Mouse (Mus musculus): ENCODE data around the gene Slc4a1. TPM values are rescaled to one million over a fixed set of nuclear protein-coding genes. Genes with fewer than 3 reads are reported as not detected.
A peak's percentile ranks its signal among the peaks of the same experiment; 100 is the strongest.

Gene Slc4a1
- polyA plus RNA-seq, 1 experiment from 2014 or later = 4.2 TPM

DNA sequence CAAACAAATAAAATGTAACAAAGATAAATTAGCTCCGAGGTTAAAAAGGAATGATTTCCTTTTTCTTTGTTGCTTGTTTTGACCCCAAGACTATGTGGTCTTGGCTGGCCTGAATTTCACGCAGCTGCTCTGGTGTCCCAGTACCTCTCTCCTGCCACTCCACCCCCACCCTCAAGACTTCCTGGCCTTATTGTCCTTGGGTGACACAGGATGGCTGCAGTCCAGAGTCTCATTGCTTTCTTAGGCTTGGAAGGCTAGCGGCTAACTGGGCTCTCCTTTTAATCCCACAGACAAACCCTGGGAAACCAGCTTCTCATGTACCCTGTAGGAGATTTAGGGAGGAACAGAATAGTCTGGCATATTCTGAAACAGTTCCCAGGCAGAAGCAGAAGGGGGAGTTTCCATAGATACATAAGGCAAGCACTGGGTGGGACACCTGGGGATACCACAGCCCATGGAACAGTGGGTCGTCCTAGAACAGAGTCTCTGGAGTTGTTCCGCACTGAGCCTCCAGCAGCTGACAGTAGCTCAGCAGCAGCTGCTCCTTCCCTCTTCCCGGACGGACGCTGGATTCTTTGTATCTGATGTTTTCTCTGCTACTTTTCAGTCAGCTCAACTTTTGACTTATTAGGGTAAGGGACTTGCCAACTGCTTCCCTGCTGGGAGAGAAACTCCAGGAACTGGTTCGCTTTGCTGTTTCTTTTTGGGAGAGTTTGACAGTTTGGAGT, 30.9 kb downstream of the Slc4a1 start:
- Histone ChIP-seq H3K27me3 (ENCODE audit: control insufficient read depth, insufficient read depth, low read length) (no peaks in the 10 kb centered on the region), H3K9ac (replicated peaks; ENCODE audit: low read depth, low read length) (no peak overlapping the region), H3K36me3 (ENCODE audit: control insufficient read depth, insufficient read depth, low read length) (no peaks in the 10 kb centered on the region), H3K4me2 (replicated peaks; ENCODE audit: low read depth, low read length) (no peak overlapping the region), H3K27ac (ENCODE audit: low read length) (0 out of 2 replicates have a peak overlapping the region, but pooled peaks have one; percentile 15), H3K4me1 (ENCODE audit: control insufficient read depth, insufficient read depth, low read length) (no peaks in the 10 kb centered on the region), H3K9me3 (ENCODE audit: control insufficient read depth, low read depth, low read length) (no peaks in the 10 kb centered on the region), H3K4me3 (ENCODE audit: low read depth, low read length) (no peak overlapping the region)
- ATAC-seq (ENCODE audit: insufficient number of reproducible peaks, insufficient read depth, low FRiP score, low read depth) = no peak
- WGBS = 32% methylated on average over 9 of the region's 9 CpGs

DNA sequence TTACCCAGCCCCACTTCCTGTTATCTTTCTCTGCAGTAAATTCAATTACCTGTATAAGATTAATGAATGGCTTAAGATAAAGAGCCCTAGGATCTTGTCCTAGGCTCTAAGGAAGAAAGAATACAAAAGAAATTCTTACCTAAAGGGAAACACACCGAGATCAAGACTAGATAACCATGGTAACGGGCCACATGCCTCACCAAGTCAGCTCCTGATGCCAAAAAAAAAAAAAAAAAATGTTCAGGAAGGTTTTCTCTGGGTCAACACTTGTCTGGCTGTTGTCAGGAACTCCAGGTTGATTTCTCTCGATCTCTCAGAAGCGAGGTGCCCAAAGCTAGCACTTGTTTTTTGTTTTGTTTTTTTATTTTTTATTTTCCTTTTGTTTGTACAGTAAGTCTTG, 32.0 kb downstream of the Slc4a1 start:
- Histone ChIP-seq H3K36me3 (ENCODE audit: control insufficient read depth, insufficient read depth, low read length) (no peaks in the 10 kb centered on the region), H3K27ac (ENCODE audit: low read length) (no peak overlapping the region), H3K4me1 (ENCODE audit: control insufficient read depth, insufficient read depth, low read length) (no peaks in the 10 kb centered on the region), H3K4me2 (replicated peaks; ENCODE audit: low read depth, low read length) (no peak overlapping the region), H3K4me3 (ENCODE audit: low read depth, low read length) (no peak overlapping the region), H3K9me3 (ENCODE audit: control insufficient read depth, low read depth, low read length) (no peaks in the 10 kb centered on the region), H3K9ac (replicated peaks; ENCODE audit: low read depth, low read length) (no peak overlapping the region), H3K27me3 (ENCODE audit: control insufficient read depth, insufficient read depth, low read length) (no peaks in the 10 kb centered on the region)
- no peak for ATAC-seq (ENCODE audit: insufficient number of reproducible peaks, insufficient read depth, low FRiP score, low read depth)
- WGBS = 43% methylated on average over 4 of the region's 4 CpGs

DNA sequence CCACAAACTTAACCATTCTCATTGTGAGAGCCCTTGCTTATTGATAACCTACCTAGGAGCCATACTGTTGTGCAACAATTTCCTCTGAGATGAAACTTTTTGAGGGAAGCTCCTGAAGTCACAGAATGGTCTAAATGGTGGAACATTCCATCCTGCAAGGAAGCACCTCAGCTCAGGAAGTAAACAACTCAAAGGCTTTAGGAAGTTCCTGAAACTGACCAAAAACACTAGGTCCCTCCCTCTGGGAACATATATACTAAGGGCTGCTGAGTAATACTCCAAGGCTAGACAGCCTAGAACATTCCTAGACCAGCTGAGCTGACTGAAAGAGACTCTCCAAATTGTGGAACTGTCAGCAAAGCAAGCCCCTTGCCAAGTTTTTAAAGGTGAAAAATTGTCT, 32.9 kb downstream of the Slc4a1 start:
- ATAC-seq (ENCODE audit: insufficient number of reproducible peaks, insufficient read depth, low FRiP score, low read depth) = no peak
- Histone ChIP-seq H3K9me3 (ENCODE audit: control insufficient read depth, low read depth, low read length) (no peaks in the 10 kb centered on the region), H3K4me3 (ENCODE audit: low read depth, low read length) (no peak overlapping the region), H3K36me3 (ENCODE audit: control insufficient read depth, insufficient read depth, low read length) (no peaks in the 10 kb centered on the region), H3K27ac (ENCODE audit: low read length) (no peak overlapping the region), H3K4me1 (ENCODE audit: control insufficient read depth, insufficient read depth, low read length) (no peaks in the 10 kb centered on the region), H3K27me3 (ENCODE audit: control insufficient read depth, insufficient read depth, low read length) (no peaks in the 10 kb centered on the region), H3K4me2 (replicated peaks; ENCODE audit: low read depth, low read length) (no peak overlapping the region), H3K9ac (replicated peaks; ENCODE audit: low read depth, low read length) (no peak overlapping the region)

DNA sequence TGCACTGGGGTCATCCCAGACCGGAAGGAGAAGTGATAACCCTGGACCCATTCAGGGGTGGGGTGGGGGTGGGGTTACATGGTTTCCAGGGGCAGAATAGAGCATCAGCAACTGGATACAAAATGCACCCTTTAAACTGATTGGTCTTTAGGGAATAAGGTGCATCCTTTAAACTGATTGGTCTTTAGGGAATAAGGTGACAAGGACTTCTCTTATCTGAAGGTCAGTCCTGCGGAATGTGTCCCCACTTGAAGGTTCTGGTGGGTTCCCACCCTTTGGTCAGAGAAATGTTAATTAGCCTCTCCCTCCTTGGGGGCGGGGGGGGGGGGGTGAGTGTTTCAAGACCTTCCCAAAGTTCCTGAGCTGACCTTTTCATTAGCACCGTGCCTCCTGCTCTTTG, 34.2 kb downstream of the Slc4a1 start:
- WGBS = 47% methylated on average over 4 of the region's 4 CpGs
- H3K4me2 ChIP-seq (replicated peaks; ENCODE audit: low read depth, low read length) = no peak overlapping the region

DNA sequence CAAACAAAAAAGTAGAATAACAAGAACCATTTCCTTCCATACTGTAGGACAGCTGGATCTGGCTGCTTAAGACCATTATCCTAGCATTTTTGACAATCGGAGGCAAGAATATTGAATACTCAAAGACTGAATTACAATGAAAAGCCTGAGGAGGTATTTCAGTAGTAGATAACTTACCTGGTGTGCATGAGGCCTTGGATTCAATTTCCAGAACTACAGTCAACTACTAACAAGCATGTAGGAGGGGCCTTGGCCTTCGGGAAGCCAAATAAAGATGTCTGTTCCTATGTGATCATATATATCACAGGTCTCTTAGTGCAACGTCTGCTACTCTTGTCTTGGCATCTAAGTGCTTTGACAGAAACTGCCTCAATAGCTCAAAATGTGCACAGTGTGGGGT, 36.0 kb downstream of the Slc4a1 start:
- Histone ChIP-seq H3K27me3 (ENCODE audit: control insufficient read depth, insufficient read depth, low read length) (no peaks in the 10 kb centered on the region), H3K9me3 (ENCODE audit: control insufficient read depth, low read depth, low read length) (no peaks in the 10 kb centered on the region), H3K4me2 (replicated peaks; ENCODE audit: low read depth, low read length) (no peak overlapping the region), H3K4me1 (ENCODE audit: control insufficient read depth, insufficient read depth, low read length) (no peaks in the 10 kb centered on the region), H3K27ac (ENCODE audit: low read length) (no peak overlapping the region), H3K9ac (replicated peaks; ENCODE audit: low read depth, low read length) (no peak overlapping the region), H3K36me3 (ENCODE audit: control insufficient read depth, insufficient read depth, low read length) (no peaks in the 10 kb centered on the region), H3K4me3 (ENCODE audit: low read depth, low read length) (no peak overlapping the region)
- no peak for ATAC-seq (ENCODE audit: insufficient number of reproducible peaks, insufficient read depth, low FRiP score, low read depth)
- WGBS = 79% methylated on average over 3 of the region's 3 CpGs

More for the DNA sequence above, 34.2 kb downstream of the Slc4a1 start:
- no peaks in the 10 kb centered on the region for H3K36me3 ChIP-seq (ENCODE audit: control insufficient read depth, insufficient read depth, low read length)
- no peak for ATAC-seq (ENCODE audit: insufficient number of reproducible peaks, insufficient read depth, low FRiP score, low read depth)
- no peaks in the 10 kb centered on the region for H3K9me3 ChIP-seq (ENCODE audit: control insufficient read depth, low read depth, low read length)
- H3K27me3 ChIP-seq (ENCODE audit: control insufficient read depth, insufficient read depth, low read length) = no peaks in the 10 kb centered on the region
- no peak overlapping the region for H3K27ac ChIP-seq (ENCODE audit: low read length)
- H3K9ac ChIP-seq (replicated peaks; ENCODE audit: low read depth, low read length) = no peak overlapping the region
- no peak overlapping the region for H3K4me3 ChIP-seq (ENCODE audit: low read depth, low read length)
- no peaks in the 10 kb centered on the region for H3K4me1 ChIP-seq (ENCODE audit: control insufficient read depth, insufficient read depth, low read length)

- Histone ChIP-seq H3K36me3 (ENCODE audit: control insufficient read depth, insufficient read depth, low read length) (no peaks in the 10 kb centered on the region), H3K4me2 (replicated peaks; ENCODE audit: low read depth, low read length) (no peak overlapping the region), H3K27me3 (ENCODE audit: control insufficient read depth, insufficient read depth, low read length) (no peaks in the 10 kb centered on the region), H3K27ac (ENCODE audit: low read length) (no peak overlapping the region), H3K4me1 (ENCODE audit: control insufficient read depth, insufficient read depth, low read length) (no peaks in the 10 kb centered on the region), H3K4me3 (ENCODE audit: low read depth, low read length) (no peak overlapping the region), H3K9me3 (ENCODE audit: control insufficient read depth, low read depth, low read length) (no peaks in the 10 kb centered on the region), H3K9ac (replicated peaks; ENCODE audit: low read depth, low read length) (no peak overlapping the region)
- ATAC-seq (ENCODE audit: insufficient number of reproducible peaks, insufficient read depth, low FRiP score, low read depth) = no peak
Measured at GRCm38 (mm10) chr11:102329518-102329917, 36.5 kb downstream of the Slc4a1 start.

DNA sequence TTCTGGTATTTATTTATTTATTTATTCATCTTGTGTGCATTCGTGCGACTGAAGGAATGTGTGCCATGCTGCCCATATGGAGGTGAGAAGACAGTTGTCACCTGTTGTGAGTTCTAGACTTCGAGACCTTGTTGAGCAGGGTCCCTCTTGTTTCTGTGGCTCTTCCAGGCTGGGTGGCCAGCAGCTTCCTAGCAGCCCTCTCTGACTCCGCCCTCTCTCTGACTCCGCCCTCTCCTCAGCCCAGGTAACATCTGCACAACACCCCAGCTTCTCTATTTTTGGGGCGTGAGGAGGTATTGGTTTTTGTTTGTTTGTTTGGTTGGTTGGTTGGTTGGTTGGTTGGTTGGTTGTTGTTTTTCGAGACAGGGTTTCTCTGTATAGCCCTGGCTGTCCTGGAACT, 38.2 kb downstream of the Slc4a1 start:
- Histone ChIP-seq H3K36me3 (ENCODE audit: control insufficient read depth, insufficient read depth, low read length) (no peaks in the 10 kb centered on the region), H3K9ac (replicated peaks; ENCODE audit: low read depth, low read length) (no peak overlapping the region), H3K4me1 (ENCODE audit: control insufficient read depth, insufficient read depth, low read length) (no peaks in the 10 kb centered on the region), H3K9me3 (ENCODE audit: control insufficient read depth, low read depth, low read length) (no peaks in the 10 kb centered on the region), H3K4me2 (replicated peaks; ENCODE audit: low read depth, low read length) (no peak overlapping the region), H3K27ac (ENCODE audit: low read length) (no peak overlapping the region), H3K27me3 (ENCODE audit: control insufficient read depth, insufficient read depth, low read length) (no peaks in the 10 kb centered on the region), H3K4me3 (ENCODE audit: low read depth, low read length) (no peak overlapping the region)
- 74% methylated on average over 7 of the region's 7 CpGs for WGBS
- ATAC-seq (ENCODE audit: insufficient number of reproducible peaks, insufficient read depth, low FRiP score, low read depth) = no peak

DNA sequence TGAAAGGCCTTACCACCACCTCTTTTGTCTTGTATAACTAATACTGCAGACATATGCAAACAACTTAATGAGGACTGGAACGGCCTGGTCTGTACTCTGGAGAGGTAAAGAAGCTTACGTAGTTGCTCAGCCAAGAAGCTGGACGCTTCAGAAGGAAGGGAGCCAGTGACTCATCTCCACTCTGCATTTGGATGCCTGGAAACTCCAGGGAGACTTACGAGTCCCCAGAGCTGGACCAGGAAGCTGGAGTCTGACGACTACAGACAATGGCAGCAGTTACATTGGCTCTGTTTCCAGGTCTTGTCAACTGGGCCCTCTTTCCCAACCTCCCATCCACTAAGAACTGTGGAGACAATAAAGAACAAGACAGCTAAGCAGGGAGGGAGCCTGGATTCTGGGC, 38.8 kb downstream of the Slc4a1 start:
- H3K4me3 ChIP-seq (ENCODE audit: low read depth, low read length) = no peak overlapping the region
- no peaks in the 10 kb centered on the region for H3K27me3 ChIP-seq (ENCODE audit: control insufficient read depth, insufficient read depth, low read length)
- WGBS = 69% methylated on average over 5 of the region's 5 CpGs
- no peaks in the 10 kb centered on the region for H3K36me3 ChIP-seq (ENCODE audit: control insufficient read depth, insufficient read depth, low read length)
- no peak overlapping the region for H3K27ac ChIP-seq (ENCODE audit: low read length)
- H3K9ac ChIP-seq (replicated peaks; ENCODE audit: low read depth, low read length) = no peak overlapping the region
- H3K4me1 ChIP-seq (ENCODE audit: control insufficient read depth, insufficient read depth, low read length) = no peaks in the 10 kb centered on the region
- ATAC-seq (ENCODE audit: insufficient number of reproducible peaks, insufficient read depth, low FRiP score, low read depth) = no peak
- no peaks in the 10 kb centered on the region for H3K9me3 ChIP-seq (ENCODE audit: control insufficient read depth, low read depth, low read length)
- no peak overlapping the region for H3K4me2 ChIP-seq (replicated peaks; ENCODE audit: low read depth, low read length)

GRCm38 (mm10) chr11:102323516-102323915, 42.5 kb downstream of the Slc4a1 start:
- WGBS = 78% methylated on average over 1 of the region's 1 CpGs
- no peaks in the 10 kb centered on the region for H3K9me3 ChIP-seq (ENCODE audit: control insufficient read depth, low read depth, low read length)
- no peaks in the 10 kb centered on the region for H3K36me3 ChIP-seq (ENCODE audit: control insufficient read depth, insufficient read depth, low read length)
- H3K27ac ChIP-seq (ENCODE audit: low read length) = no peak overlapping the region
- no peak overlapping the region for H3K4me2 ChIP-seq (replicated peaks; ENCODE audit: low read depth, low read length)
- no peaks in the 10 kb centered on the region for H3K27me3 ChIP-seq (ENCODE audit: control insufficient read depth, insufficient read depth, low read length)
- H3K9ac ChIP-seq (replicated peaks; ENCODE audit: low read depth, low read length) = no peak overlapping the region
- H3K4me3 ChIP-seq (ENCODE audit: low read depth, low read length) = no peak overlapping the region
- H3K4me1 ChIP-seq (ENCODE audit: control insufficient read depth, insufficient read depth, low read length) = peaks cover 8% of the 10 kb centered on the region; the same call in 1 of the 2 replicates
- ATAC-seq (ENCODE audit: insufficient number of reproducible peaks, insufficient read depth, low FRiP score, low read depth) = no peak

All from stomach, embryonic 14.5 days (tissue).